Mouse (Mus musculus) erythroblast, adult 5-6 weeks (primary cell): ENCODE data around the gene Ribc2. TPM values are rescaled to one million over a fixed set of nuclear protein-coding genes. Genes with fewer than 3 reads are reported as not detected.

Experiments
- ATAC-seq: replicated peaks from 2 replicates; pipeline ENCODE4 v1.8.0; 2016; ENCODE audit warnings: moderate number of reproducible peaks, mild to moderate bottlenecking, moderate TSS enrichment, inconsistent platforms; ENCODE audit not compliant: poor library complexity, low FRiP score, severe bottlenecking
- total RNA-seq, 2 experiments: library from RNA; stranded (forward) in 1 of 2; stranded (reverse) in 1 of 2; fragments of 150-400 nt in 1 of 2; fragments of 200-764, 138-1000 nt in 1 of 2; gene quantifications; 2 replicates each; pipeline versions ENCODE4 v1.2.3 to v1.2.4; 2015 to 2017; ENCODE audit warnings: low replicate concordance in 2 of 2

Ribc2 gene
- not detected in 2 replicates for total RNA-seq (2015; ENCODE audit: low replicate concordance)
- not detected in 2 replicates for total RNA-seq (2017; ENCODE audit: low replicate concordance)

GRCm38 (mm10) chr15:85131275-85132192 is at the start of gene Ribc2, which contains the start of gene Smc1b:
Gene Ribc2, plus strand, starts transcription at chr15:85132078.
Gene Smc1b, minus strand, starts transcription at chr15:85131964.
- ATAC-seq, result no peak

GRCm38 (mm10) chr15:85085641-85086040 is 46.2 kb upstream of the Ribc2 start:
- ATAC-seq, result no peak

- ATAC-seq, result no peak
Observed at GRCm38 (mm10) chr15:85132193-85132520, 279 bp downstream of the Ribc2 start.

DNA sequence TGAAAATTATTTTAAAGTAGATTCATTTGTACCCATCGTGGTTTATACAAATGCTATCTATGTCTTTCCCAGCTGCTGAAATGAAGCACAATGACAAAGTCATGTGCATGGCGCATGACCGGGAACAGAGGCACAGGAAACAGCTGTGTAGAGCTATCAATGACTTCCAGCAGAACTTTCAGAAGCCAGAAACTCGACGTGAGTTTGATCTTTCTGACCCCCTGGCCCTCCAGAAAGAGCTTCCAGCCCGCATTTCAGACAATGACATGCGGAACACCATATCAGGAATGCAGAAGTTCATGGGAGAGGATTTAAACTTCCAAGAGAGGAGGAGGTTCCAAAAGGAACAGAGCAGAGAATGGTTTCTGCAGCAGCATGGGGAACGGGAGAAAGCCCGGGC is 3.3 kb downstream of the Ribc2 start:
- no peak for ATAC-seq

- no peak for ATAC-seq
Observed at GRCm38 (mm10) chr15:85141290-85141689, 9.4 kb downstream of the Ribc2 start.

DNA sequence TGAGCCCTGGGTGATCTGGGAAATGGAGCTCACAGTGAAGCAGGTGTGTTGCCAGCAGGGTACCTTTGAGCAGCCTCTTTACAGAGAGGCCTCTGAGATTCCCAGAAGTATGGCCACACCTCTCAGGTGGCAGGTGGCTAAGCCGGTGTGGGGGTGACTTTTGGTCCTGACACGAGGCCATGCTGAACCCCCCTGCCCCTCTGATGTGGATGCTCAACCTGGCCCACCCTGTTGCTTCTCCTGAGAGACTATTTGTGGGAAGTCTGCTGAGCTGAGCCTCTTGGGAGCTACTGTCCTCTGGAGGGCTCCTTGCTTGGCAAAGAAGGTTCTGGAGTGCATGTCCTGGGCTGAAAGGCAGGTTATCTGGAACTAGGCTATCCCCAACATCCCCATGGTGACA is 10.6 kb downstream of the Ribc2 start:
- no peak for ATAC-seq

GRCm38 (mm10) chr15:85143161-85143560 is 11.3 kb downstream of the Ribc2 start:
- no peak for ATAC-seq

DNA sequence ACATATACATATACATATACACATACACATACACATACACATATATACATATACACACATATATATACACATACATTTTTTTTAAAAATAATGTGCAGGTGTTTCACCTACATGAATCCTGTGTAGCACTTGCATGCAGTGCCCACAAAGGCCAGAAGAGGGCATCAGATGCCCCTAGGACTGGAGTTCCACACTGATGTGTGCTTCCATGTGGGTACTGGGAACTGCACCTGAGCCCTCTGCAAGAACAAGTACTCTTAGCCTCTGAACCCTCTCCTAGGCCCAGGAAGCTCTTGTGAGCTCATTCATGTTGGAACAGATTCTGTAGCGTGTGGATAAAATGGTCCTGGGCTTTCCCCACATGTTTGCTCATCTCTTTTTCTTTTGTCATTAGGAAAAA is 11.9 kb downstream of the Ribc2 start:
- ATAC-seq, result no peak

DNA sequence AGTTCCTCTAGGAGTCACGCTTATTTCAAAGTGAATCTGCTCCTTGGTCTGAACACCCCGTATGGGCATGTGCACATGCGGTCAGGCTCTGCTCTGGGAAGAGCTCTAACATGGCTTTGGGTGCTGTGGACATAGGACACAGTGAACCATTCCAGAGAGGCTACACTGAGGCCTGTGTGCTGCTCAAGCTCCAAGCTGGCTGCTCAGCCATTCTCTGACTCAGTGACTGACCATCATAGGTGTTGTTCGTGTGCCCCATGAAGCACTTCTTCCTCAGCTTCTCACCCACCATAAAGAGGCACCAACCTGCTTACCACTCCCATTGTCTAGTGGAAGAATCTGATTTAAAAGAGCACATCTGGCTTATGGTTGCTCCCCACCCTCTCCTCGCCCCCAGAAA is 12.4 kb downstream of the Ribc2 start:
- no peak for ATAC-seq

- no peak for ATAC-seq
Observed at GRCm38 (mm10) chr15:85151433-85151918, 19.6 kb downstream of the Ribc2 start.

- ATAC-seq, result no peak
Observed at GRCm38 (mm10) chr15:85152577-85152976, 20.7 kb downstream of the Ribc2 start.

GRCm38 (mm10) chr15:85154091-85154490 is 22.2 kb downstream of the Ribc2 start:
- no peak for ATAC-seq

DNA sequence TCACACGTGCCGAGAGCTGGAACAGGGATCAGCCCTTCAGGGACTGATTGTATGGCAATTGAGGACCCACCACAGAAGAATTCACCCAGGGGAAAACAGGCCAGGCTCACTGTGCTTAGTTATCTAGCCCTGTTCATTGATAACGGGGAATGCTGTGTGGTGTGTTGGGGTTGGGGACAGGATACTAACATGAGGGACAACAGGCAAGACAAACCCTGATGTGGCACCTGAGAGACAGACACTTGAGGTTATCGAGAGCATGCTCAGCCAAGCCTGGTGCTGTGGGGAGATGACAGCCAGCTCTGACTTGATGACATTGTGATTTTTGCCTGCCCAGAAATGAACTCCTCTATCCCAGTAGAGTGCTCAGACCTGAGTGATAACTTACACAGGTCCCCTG is 24.3 kb downstream of the Ribc2 start:
- no peak for ATAC-seq

DNA sequence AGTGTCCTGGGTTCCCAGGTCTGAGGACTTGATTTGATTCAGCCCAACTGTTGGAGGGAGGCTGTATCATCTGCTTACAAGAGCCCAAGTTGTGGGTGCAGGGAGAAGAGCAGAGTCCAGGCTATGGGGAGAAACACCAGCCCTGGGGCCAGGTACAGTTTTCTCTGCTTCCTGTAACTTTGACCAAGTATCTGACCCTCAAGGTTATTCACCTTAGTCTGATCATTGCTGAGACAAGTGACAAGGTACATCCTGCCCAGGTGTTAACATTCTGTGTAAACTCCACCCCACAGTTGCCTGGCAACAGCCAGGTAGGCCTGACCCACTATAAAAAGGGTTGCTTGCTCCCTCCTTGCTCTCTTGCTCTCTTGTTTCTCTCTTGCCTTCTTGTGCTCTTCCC is 29.5 kb downstream of the Ribc2 start:
- ATAC-seq, result no peak

DNA sequence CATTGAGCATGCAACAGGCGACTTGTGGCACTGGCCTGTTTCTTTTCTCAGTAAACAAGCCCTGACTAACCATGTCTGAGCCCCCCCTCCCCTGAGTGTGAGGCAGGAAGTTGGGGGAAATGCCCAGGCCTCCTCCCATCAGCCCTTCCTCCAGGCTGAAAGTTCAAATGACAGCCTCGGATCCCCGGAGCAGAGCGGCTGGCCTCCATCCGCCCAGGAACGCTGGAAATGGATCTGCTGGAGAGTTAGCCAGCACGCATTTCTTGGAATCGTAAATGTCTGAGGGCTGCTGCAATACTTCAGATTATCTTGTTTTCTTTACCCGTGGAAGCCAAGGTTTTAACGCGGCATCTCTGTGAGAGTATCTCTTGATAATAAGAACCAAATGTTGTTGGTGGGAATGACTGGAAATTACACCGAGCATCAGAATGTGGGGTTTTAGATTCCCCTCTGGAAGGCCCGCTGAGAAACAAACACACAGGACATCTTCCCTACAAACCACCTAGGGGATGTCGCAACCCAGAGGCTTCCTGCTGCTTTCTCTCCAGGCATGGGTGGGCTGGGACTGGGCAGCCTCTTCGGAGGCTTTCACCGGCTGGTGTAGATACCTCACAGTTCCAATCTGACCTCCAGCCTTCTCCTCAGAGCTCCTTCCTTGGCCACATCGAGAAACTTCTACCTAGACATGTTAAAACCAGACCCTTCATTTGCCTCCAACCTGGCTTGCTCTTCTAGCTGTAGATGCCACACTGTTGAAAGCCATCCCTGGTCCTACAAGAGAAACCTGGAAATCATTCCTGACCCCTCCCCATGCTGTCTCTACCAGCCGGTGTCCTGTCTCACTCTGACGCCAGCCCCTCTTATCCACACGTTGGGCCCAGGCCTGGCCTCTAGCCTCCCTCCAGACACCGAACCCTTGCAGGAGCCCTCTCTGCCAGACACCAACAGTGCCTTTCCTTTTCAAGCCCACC is 31.1 kb downstream of the Ribc2 start:
- no peak for ATAC-seq

DNA sequence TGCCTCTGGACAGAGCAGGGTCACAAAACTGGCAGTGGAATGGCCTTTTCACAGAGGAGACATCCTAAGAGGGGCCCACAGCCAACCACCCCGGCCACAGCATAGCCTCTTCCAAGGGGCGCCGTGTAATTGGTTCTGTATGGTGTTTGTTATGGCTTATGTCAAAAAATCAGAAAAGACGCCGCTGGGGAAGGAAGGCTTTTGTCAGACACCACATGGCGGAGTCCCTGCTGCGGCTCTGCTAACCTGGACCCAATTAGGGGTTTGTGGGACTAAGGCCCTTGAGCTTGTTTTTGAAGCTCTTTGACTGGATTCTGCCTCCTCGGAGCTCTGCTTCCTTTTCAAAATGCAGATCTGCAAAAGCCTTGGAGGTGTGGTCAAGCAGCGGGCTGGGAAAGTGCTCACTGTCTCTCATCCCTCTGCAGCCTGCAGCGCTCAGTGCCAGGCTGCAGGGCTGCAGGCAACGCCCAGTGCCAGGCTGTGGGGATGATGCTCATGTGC is 34.6 kb downstream of the Ribc2 start:
- ATAC-seq, result no peak

DNA sequence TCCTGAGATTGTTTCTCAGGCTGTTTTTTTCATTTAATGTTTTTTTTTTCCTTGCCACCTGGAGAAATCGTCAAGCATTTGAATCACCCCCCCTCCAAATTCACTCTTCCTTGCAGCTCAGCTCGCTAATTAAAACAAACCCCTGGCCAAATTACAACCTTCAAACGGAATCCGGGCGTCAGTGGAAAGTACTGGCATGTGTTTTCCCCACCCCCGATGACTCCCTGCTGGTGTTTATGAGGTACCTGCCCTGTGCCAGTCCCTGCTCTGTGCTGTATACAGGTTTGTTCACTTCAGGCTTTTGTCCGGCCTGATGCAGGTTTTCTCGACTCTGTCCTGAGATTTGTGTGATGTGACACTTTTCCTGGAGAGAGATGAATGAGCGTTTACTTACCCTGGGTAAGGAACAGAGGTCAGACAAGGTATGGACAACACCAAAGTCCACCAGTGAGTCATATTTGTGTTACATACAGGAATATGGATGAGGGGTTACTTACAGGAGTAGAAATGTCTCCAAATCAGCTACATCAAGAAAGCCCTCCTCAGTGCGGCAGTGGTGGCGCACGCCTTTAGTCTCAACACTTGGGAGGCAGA is 35.3 kb downstream of the Ribc2 start:
- ATAC-seq, result no peak

DNA sequence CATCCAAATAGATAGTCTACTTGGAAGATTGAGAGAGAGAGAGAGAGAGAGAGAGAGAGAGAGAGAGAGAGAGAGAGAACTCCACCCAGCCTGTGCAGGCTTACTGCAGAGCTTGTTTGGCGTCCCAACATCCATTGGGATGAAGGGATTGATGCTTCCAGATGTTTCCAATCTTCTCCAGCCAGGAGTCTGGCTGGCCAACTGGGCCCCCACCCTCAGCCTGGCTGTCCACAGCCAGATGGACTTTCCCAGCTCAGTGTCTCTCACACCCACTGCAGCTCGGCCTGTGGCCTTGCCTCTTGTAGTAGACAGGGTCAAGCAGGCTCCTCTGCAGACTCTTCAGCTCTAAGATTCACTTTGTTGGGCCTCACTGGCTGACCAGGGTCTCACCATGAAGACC is 40.2 kb downstream of the Ribc2 start:
- no peak for ATAC-seq

GRCm38 (mm10) chr15:85173425-85173824 is 41.5 kb downstream of the Ribc2 start:
- ATAC-seq, result no peak

GRCm38 (mm10) chr15:85174060-85174459 is 42.2 kb downstream of the Ribc2 start:
- no peak for ATAC-seq
